Mouse (Mus musculus) kidney, postnatal 0 days (tissue): ENCODE data around the gene Stxbp3. TPM values are rescaled to one million over a fixed set of nuclear protein-coding genes. Genes with fewer than 3 reads are reported as not detected.
A peak's percentile ranks its signal among the peaks of the same experiment; 100 is the strongest.

Experiments used
- ATAC-seq: fragments of 200-750 bp; cut with Nextera tagmentation; replicated peaks from 2 replicates; pipeline ENCODE4 v1.8.0; 2017; ENCODE audit warnings: low read depth, moderate number of reproducible peaks, moderate TSS enrichment, moderate library complexity; ENCODE audit not compliant: low FRiP score
- DNase-seq: peaks from one replicate; pipeline ENCODE4 v3.0.0-alpha.2; 2016; ENCODE audit warnings: low spot score
- H3K27ac ChIP-seq: fragments of 300-500 bp; sonication (generic); 2 replicates; pipeline ENCODE4 v1.5.1; 2014; ENCODE audit warnings: mild to moderate bottlenecking
- H3K27me3 ChIP-seq: fragments of 300-500 bp; sonication (generic); 2 replicates; pipeline ENCODE4 v1.6.1; 2014; ENCODE audit warnings: low read length, mixed read lengths; ENCODE audit not compliant: insufficient read depth
- H3K36me3 ChIP-seq: fragments of 300-500 bp; sonication (generic); 2 replicates; pipeline ENCODE4 v1.6.1; 2014; ENCODE audit warnings: low read length, mixed read lengths; ENCODE audit not compliant: insufficient read depth
- H3K4me1 ChIP-seq: fragments of 300-500 bp; sonication (generic); replicated peaks from 2 replicates; pipeline ENCODE4 v1.6.1; 2014; ENCODE audit warnings: antibody characterized with exemption, low read length, mixed read lengths; ENCODE audit not compliant: insufficient read depth
- H3K4me2 ChIP-seq: fragments of 300-500 bp; sonication (generic); 2 replicates; pipeline ENCODE4 v1.6.1; 2014; ENCODE audit warnings: mild to moderate bottlenecking, low read length, moderate library complexity, mixed read lengths
- H3K4me3 ChIP-seq: fragments of 300-500 bp; sonication (generic); replicated peaks from 2 replicates; pipeline ENCODE4 v1.5.1; 2014; ENCODE audit warnings: low read depth, low read length
- H3K9ac ChIP-seq: fragments of 300-500 bp; sonication (generic); 2 replicates; pipeline ENCODE4 v1.6.1; 2014; ENCODE audit warnings: low read depth, low read length
- H3K9me3 ChIP-seq: fragments of 300-500 bp; sonication (generic); replicated peaks from 2 replicates; pipeline ENCODE4 v1.6.1; 2016; ENCODE audit warnings: low read length, inconsistent platforms, mixed read lengths
- CTCF ChIP-seq: IDR thresholded peaks from 2 replicates; pipeline ENCODE4 v1.5.1; 2016; ENCODE audit warnings: antibody characterized with exemption, low read depth, mild to moderate bottlenecking, moderate library complexity
- WGBS: fragments of 180-500 bp; shearing (Covaris S2); extraction: QIAGEN DNeasy Blood & Tissue Kit; methylation state at CpG from one replicate; pipeline ENCODE4 v1.1.7; 2014; 5-methylcytosine and 5-hydroxymethylcytosine counted together
- polyA plus RNA-seq: library from polyadenylated mRNA; unstranded; fragments of >200 nt; fragmentation: Nextera tagmentation; extraction: Ambion mirVana; gene quantifications from 2 replicates; pipeline ENCODE4 v1.2.1, GENCODE M21; 2015

Gene Stxbp3
- 35.5 and 37.6 TPM in 2 replicates for polyA plus RNA-seq

- no peaks in the 10 kb centered on the region for H3K36me3 ChIP-seq
- peak within 1 kb of the TSS; percentile 90 for H3K27ac ChIP-seq
- peak; percentile 98 for ATAC-seq
- peak within 1 kb of the TSS; percentile 61 for H3K9ac ChIP-seq
- peak; percentile 98 for DNase-seq
- peak; percentile 98 for TF ChIP-seq CTCF
- peaks cover 6% of the 10 kb centered on the region; the same call in 1 of the 2 replicates for H3K4me1 ChIP-seq
- H3K27me3 ChIP-seq = no peaks in the 10 kb centered on the region
- WGBS = 1% methylated on average over 56 of the region's 56 CpGs
- no peaks in the 10 kb centered on the region for H3K9me3 ChIP-seq
- peak within 1 kb of the TSS; percentile 63 for H3K4me3 ChIP-seq
- H3K4me2 ChIP-seq = peak within 1 kb of the TSS; percentile 73
Measured at GRCm38 (mm10) chr3:108840000-108840715, at the start of gene Stxbp3. Stxbp3 (minus strand) TSS chr3:108840526.

GRCm38 (mm10) chr3:108889908-108890307, 49.6 kb upstream of the Stxbp3 start, which contains the start of gene Fndc7:
Fndc7 (minus strand) TSS chr3:108890008.
- WGBS = 94% methylated on average over 1 of the region's 1 CpGs
- Histone ChIP-seq H3K27me3 (no peaks in the 10 kb centered on the region), H3K4me1 (no peaks in the 10 kb centered on the region), H3K9ac (no peak within 1 kb of the TSS), H3K4me2 (no peak within 1 kb of the TSS), H3K36me3 (no peaks in the 10 kb centered on the region), H3K27ac (no peak within 1 kb of the TSS), H3K4me3 (no peak within 1 kb of the TSS), H3K9me3 (no peaks in the 10 kb centered on the region)
- no peak for TF ChIP-seq CTCF
- ATAC-seq = no peak
- no peak for DNase-seq

GRCm38 (mm10) chr3:108887618-108887975, 47.3 kb upstream of the Stxbp3 start:
- TF ChIP-seq CTCF = no peak
- 92% methylated on average over 3 of the region's 3 CpGs for WGBS
- no peak overlapping the region for H3K27ac ChIP-seq

GRCm38 (mm10) chr3:108886934-108887617, 46.8 kb upstream of the Stxbp3 start:
- ATAC-seq = no peak
- Histone ChIP-seq H3K9me3 (no peaks in the 10 kb centered on the region), H3K4me3 (no peak overlapping the region), H3K9ac (no peak overlapping the region), H3K4me2 (no peak overlapping the region), H3K27me3 (no peaks in the 10 kb centered on the region), H3K27ac (no peak overlapping the region), H3K36me3 (no peaks in the 10 kb centered on the region), H3K4me1 (no peaks in the 10 kb centered on the region)
- WGBS = 80% methylated on average over 12 of the region's 12 CpGs
- no peak for DNase-seq
- TF ChIP-seq CTCF = no peak

More at GRCm38 (mm10) chr3:108887618-108887975, 47.3 kb upstream of the Stxbp3 start:
- no peak overlapping the region for H3K9ac ChIP-seq
- no peaks in the 10 kb centered on the region for H3K9me3 ChIP-seq
- no peaks in the 10 kb centered on the region for H3K36me3 ChIP-seq
- no peaks in the 10 kb centered on the region for H3K4me1 ChIP-seq
- no peak overlapping the region for H3K4me2 ChIP-seq
- H3K27me3 ChIP-seq = no peaks in the 10 kb centered on the region
- H3K4me3 ChIP-seq = no peak overlapping the region
- DNase-seq (no peak), ATAC-seq (no peak)

GRCm38 (mm10) chr3:108885686-108886530, 45.6 kb upstream of the Stxbp3 start:
- H3K27me3 ChIP-seq = no peaks in the 10 kb centered on the region
- H3K4me3 ChIP-seq = no peak overlapping the region
- no peak overlapping the region for H3K27ac ChIP-seq
- H3K4me2 ChIP-seq = no peak overlapping the region
- DNase-seq (no peak), ATAC-seq (no peak)
- no peak overlapping the region for H3K9ac ChIP-seq
- no peak for TF ChIP-seq CTCF
- no peaks in the 10 kb centered on the region; the same call in 1 of the 2 replicates for H3K4me1 ChIP-seq
- H3K9me3 ChIP-seq = no peaks in the 10 kb centered on the region
- WGBS = 56% methylated on average over 9 of the region's 9 CpGs
- H3K36me3 ChIP-seq = no peaks in the 10 kb centered on the region

- H3K9ac ChIP-seq = no peak overlapping the region
- no peak overlapping the region for H3K4me3 ChIP-seq
- no peak overlapping the region for H3K4me2 ChIP-seq
- H3K9me3 ChIP-seq = no peaks in the 10 kb centered on the region
- ATAC-seq (no peak), DNase-seq (no peak)
- H3K27me3 ChIP-seq = no peaks in the 10 kb centered on the region
- WGBS = 71% methylated on average over 8 of the region's 8 CpGs
- no peaks in the 10 kb centered on the region; the same call in 1 of the 2 replicates for H3K4me1 ChIP-seq
- H3K36me3 ChIP-seq = no peaks in the 10 kb centered on the region
- H3K27ac ChIP-seq = no peak overlapping the region
- no peak for TF ChIP-seq CTCF
Measured at GRCm38 (mm10) chr3:108884706-108885289, 44.5 kb upstream of the Stxbp3 start.
